Mouse (Mus musculus) right cerebral cortex, adult 2 months (tissue): ENCODE results near the gene Dvl2.
"Not testable (repeated sequence)": the region's sequence is repeated elsewhere in the genome, so short reads cannot be mapped to it uniquely, and the experiment has no call there.

Source experiments
- DNase-seq, 2 experiments: peaks; one replicate each; pipeline ENCODE4 v3.0.0; 2021 to 2022; ENCODE audit warnings: low spot score in 2 of 2

Gene Dvl2

GRCm38 (mm10) chr11:70000396-70000898, at the start of gene Dvl2:
Gene Dvl2, plus strand, starts transcription at chr11:70000595.
- DNase-seq = peak; percentile 87 to 90

- no peak for DNase-seq
Observed at GRCm38 (mm10) chr11:69950807-69951459, 49.5 kb upstream of the Dvl2 start.

DNA sequence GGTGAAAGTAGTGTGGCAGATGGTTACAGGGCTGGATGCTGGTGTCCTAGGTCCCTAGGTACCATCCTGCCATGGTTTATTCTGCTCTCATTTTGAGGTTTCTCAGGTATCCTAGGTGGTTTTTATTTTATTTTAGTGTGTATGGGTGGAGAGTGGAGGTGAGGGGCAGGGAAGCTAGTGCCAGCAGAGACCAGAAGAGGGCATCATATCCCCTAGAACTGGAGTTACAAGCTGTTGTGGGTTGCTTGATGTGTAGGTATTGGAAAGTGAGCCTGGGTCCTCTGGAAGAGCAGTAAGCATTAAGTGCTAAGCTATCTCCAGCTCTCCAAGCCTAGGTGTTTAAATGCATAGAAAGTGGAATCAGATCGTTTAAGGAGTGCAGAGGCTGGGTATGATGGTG, 48.1 kb upstream of the Dvl2 start:
- DNase-seq = no peak

DNA sequence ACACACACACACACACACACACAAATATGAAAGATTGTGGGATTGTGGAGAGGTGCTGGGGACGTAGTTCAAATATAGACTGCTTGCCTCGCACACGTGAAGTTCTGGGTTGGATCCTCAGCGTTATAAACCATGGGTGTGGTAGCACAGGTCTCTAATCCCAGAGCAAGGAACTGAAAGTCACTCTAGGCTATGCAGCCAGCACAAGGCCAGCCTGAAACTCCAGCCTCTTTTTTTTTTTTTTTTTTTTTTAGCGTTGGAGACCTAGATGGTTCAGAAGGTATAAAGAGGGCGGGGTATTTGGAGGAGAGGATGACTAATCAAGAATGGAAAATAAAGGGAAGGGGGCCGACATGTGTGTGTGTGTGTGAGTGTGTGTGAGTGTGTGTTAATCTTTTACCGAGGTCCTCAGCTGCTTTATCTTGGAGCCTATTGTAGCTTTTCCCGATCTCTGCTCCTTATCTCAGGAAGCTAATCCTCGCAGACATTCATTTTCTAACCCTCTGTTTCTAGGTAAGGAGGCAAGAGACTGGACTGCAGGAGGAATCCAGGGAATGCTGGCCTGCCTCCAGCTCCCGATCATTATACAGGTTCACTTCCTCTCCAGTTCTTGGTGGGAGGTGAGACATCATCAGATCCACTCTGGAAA, 47.0 kb upstream of the Dvl2 start:
- no peak for DNase-seq

DNA sequence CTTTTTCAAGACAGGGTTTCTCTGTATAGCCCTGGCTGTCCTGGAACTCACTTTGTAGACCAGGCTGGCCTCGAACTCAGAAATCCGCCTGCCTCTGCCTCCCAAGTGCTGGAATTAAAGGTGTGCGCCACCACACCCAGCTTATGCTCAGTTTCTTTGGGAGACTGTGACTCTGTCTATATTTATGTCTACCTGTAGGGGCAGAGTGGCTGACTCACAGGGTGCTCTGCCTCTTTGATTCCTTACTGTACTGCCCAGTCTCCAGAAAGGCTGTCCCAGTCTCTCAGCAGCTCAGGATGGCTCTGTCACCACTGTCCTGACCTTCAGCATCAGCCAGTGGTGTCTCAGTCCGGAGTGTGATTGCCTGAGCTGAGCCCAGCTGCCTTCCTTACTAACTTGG, 44.8 kb upstream of the Dvl2 start:
- DNase-seq = not testable (repeated sequence)

DNA sequence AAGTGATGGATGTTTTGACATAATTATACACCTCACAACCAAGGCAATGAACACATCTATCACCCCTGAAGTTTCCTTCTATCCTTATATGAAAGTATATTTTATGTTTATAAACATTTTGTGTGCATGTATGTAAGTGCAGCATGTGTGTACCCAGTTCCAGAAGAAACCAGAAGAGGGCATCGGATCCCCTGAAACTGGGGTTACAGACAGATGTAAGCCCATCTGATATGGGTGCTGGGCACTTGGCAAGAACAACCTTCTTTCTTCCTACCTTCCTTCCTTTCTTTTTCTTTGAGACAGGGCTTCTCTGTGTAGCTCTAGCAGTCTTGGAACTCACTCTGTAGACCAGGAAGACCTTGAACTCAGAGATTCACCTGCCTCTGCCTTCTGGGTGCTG, 44.2 kb upstream of the Dvl2 start:
- DNase-seq = no peak

DNA sequence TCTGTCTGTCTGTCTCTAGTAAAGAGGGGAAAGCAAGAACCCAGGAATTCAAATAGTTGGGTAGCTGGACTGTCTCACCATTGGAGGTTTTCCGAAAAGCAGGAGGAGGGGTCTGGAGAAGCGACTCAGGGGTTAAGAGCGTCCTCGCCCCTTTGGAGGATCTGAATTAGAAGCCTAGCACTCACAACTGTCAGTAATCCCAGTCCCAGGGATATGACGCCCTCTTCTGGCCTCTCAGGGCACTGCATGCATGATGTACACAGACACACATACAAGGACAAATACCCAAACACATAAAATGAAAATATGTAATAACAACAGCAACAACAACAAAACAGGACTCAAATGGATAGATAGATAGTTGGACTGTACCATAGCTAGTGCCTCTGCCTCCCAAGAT, 39.8 kb upstream of the Dvl2 start:
- no peak for DNase-seq

- no peak for DNase-seq
Observed at GRCm38 (mm10) chr11:69961841-69962240, 38.6 kb upstream of the Dvl2 start.

- no peak for DNase-seq
Observed at GRCm38 (mm10) chr11:69964650-69965270, 35.6 kb upstream of the Dvl2 start, which contains the start of gene Cldn7. Gene Cldn7, plus strand, starts transcription at chr11:69964779.

- DNase-seq = no peak
Observed at GRCm38 (mm10) chr11:69965271-69966005, 35.0 kb upstream of the Dvl2 start.

GRCm38 (mm10) chr11:69966006-69966859, 34.2 kb upstream of the Dvl2 start:
- DNase-seq = no peak

DNA sequence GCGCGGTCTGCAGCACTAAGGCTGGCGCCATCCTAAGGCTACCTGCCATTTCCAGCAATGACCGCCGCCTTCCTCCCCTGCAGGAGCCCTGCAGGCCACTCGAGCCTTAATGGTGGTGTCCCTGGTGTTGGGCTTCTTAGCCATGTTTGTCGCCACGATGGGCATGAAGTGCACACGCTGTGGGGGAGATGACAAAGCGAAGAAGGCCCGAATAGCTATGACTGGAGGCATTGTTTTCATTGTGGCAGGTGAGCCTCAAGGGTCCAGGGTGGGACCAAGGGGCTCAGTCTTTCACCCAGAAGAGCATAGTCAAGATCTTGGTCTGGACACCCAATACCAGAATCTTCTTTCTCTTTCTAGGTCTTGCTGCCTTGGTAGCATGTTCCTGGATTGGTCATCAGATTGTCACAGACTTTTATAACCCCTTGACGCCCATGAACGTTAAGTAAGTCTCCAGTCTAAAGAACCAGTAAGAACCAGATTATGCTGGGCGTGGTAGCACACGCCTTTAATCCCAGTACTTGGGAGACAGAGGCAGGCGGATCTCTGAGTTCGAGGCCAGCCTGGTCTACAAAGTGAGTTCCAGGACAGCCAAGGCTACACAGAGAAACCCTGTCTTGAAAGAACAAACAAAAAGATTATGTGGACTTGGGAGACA, 33.4 kb upstream of the Dvl2 start:
- DNase-seq = no peak

- DNase-seq = no peak
Observed at GRCm38 (mm10) chr11:69968793-69969192, 31.6 kb upstream of the Dvl2 start.

DNA sequence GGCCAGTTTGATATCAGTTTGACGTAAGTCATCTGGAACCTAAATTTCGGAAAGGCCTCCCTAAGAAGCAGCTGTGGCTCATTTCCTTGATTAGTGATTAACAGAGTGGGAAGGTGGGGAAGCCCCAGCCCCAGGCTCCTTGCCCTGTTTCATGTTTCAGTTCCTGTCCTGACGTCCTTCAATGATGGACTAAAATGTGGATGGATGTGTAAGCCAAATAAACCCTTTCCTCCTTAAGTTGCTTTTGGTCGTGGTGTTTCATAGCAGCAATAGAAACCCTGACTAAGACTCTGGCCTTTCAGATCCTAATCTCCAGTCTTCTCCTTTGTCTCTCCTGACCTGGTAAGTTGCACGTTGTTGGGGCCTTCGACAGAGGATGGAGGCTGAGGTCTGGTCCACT, 30.2 kb upstream of the Dvl2 start:
- no peak for DNase-seq

- DNase-seq = no peak
Observed at GRCm38 (mm10) chr11:69970775-69971174, 29.6 kb upstream of the Dvl2 start.

GRCm38 (mm10) chr11:69974907-69975306, 25.5 kb upstream of the Dvl2 start:
- DNase-seq = no peak

GRCm38 (mm10) chr11:69976271-69976670, 24.1 kb upstream of the Dvl2 start:
- DNase-seq = no peak

GRCm38 (mm10) chr11:69979827-69980195, 20.6 kb upstream of the Dvl2 start:
- no peak for DNase-seq

DNA sequence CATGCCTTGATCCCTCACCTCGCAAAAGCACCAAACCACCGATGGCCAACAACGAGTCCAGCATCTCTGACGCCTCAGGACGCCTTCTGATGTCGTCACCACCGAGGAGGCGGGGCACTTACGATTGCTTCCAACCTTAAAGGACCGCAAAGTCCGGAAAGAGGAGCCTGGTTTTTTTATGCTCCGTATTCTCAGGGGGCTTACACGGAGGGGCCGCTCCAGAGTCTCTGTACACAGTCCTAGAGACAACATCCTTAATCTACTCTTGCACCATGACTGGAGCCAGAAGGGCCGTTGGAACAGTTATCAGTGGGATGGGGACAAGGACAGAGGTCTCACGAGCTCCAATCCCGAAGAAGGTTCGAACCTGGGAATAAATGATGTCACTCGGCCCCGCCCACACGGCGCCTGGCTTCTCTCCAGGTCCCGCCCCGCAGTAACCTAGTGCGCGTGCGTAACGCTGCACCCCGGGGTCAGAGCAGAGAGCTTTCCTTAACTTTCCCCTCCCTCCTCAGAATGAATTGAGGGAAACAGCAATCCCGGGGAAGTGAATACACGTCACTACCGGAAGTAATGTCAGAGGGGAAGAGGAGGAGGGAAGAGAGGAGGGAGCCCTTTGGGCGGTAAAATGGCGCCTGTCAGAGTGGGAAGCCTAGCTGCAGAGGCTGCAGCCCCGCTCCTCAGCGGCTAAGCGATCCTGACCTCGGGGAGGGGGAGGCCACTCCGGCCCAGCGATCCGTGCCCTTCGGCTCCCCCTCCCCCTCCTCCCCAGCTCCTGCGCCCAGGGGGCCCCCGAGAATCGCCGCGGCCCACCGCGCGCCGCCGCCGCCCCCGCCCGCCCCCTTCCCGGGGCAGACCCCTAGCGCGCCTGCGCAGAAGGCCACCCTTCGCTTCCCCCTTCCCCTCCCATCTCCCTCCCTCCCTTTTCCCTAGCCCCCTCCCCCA, 19.9 kb upstream of the Dvl2 start:
- peak; percentile 98 to 99 for DNase-seq
